Mouse (Mus musculus) liver, embryonic 12.5 days (tissue): ENCODE measurements at regions not wholly inside any gene's neighbourhood (a gene's known extent, or its start where the extent isn't known, plus 50 kb on each side); places are given as distances from the start of the nearest gene placed in this dataset.

Experiments used
- ATAC-seq: fragments of 200-750 bp; cut with Nextera tagmentation; 2 replicates; pipeline ENCODE4 v1.8.0; 2017; ENCODE audit warnings: moderate number of reproducible peaks, mild to moderate bottlenecking, moderate library complexity
- H3K27ac ChIP-seq: fragments of 300-500 bp; sonication (generic); 2 replicates; pipeline ENCODE4 v1.5.1; 2016; ENCODE audit warnings: mild to moderate bottlenecking
- H3K27me3 ChIP-seq: fragments of 300-500 bp; sonication (generic); replicated peaks from 2 replicates; pipeline ENCODE4 v1.6.1; 2016; ENCODE audit warnings: mild to moderate bottlenecking, moderate library complexity
- H3K36me3 ChIP-seq: fragments of 300-500 bp; sonication (generic); 2 replicates; pipeline ENCODE4 v1.6.1; 2016; ENCODE audit warnings: mild to moderate bottlenecking, moderate library complexity
- H3K4me1 ChIP-seq: fragments of 300-500 bp; sonication (generic); 2 replicates; pipeline ENCODE4 v1.6.1; 2016
- H3K4me2 ChIP-seq: fragments of 300-500 bp; sonication (generic); 2 replicates; pipeline ENCODE4 v1.6.1; 2016; ENCODE audit warnings: mild to moderate bottlenecking, moderate library complexity
- H3K4me3 ChIP-seq: fragments of 300-500 bp; sonication (generic); 2 replicates; pipeline ENCODE4 v1.5.1; 2016; ENCODE audit warnings: mild to moderate bottlenecking, moderate library complexity
- H3K9ac ChIP-seq: fragments of 300-500 bp; sonication (generic); 2 replicates; pipeline ENCODE4 v1.6.1; 2016; ENCODE audit warnings: mild to moderate bottlenecking, moderate library complexity
- H3K9me3 ChIP-seq: fragments of 300-500 bp; sonication (generic); replicated peaks from 2 replicates; pipeline ENCODE4 v1.6.1; 2016; ENCODE audit warnings: mild to moderate bottlenecking, moderate library complexity
- WGBS: fragments of 180-500 bp; shearing (Covaris S2); methylation state at CpG from one replicate; pipeline ENCODE4 v1.1.7; 2016; ENCODE audit not compliant: insufficient replicate concordance; 5-methylcytosine and 5-hydroxymethylcytosine counted together

DNA sequence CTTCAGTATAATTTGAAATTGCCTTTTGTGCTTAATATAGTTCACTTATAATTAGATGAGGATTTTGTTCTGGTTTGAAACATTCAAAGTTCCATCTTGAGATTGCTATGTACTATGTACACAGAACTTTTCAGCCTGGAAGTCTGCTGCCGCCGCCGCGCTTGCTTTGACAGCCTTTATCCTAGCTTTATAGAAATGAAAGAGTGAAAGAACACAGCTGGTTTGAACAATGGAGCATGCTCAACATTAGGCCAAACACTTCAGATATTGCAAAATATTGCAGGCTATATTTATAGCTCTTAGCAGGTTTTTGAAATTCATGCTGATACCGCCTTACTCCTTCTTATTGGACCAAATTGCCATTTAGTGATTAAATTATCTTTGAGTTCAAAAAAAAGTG lies 305.1 kb upstream of the Prkd1 start:
- Histone ChIP-seq H3K36me3 (no peaks in the 10 kb centered on the region), H3K4me3 (no peak overlapping the region), H3K4me2 (no peak overlapping the region), H3K27ac (no peak overlapping the region), H3K27me3 (no peaks in the 10 kb centered on the region), H3K9me3 (no peaks in the 10 kb centered on the region), H3K9ac (no peak overlapping the region), H3K4me1 (no peaks in the 10 kb centered on the region)
- no peak for ATAC-seq
- WGBS, result 92% methylated on average over 5 of the region's 5 CpGs

DNA sequence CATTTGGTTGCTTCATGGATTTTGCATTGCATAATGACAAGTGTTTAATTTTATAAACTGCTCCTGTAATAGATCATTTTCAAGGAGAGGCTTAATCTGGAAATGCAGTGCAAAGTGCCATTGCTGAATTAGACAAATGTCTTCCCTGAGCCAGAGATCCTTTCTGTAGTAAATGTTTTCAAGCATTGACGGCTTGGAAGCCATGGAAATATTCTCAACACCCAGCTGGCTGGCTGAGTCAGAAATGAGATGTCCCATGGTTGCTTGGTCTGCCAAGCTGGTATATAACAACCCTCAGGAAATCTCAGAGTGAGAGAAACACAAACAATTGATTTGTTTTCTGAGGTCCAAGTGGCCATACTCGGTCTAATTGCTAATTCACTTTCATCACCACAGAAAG lies 298.1 kb upstream of the Prkd1 start:
- ATAC-seq, result no peak
- Histone ChIP-seq H3K4me3 (no peak overlapping the region), H3K9ac (no peak overlapping the region), H3K9me3 (no peaks in the 10 kb centered on the region), H3K4me1 (no peaks in the 10 kb centered on the region), H3K27ac (no peak overlapping the region), H3K36me3 (no peaks in the 10 kb centered on the region), H3K27me3 (no peaks in the 10 kb centered on the region), H3K4me2 (no peak overlapping the region)
- 60% methylated on average over 2 of the region's 2 CpGs for WGBS

DNA sequence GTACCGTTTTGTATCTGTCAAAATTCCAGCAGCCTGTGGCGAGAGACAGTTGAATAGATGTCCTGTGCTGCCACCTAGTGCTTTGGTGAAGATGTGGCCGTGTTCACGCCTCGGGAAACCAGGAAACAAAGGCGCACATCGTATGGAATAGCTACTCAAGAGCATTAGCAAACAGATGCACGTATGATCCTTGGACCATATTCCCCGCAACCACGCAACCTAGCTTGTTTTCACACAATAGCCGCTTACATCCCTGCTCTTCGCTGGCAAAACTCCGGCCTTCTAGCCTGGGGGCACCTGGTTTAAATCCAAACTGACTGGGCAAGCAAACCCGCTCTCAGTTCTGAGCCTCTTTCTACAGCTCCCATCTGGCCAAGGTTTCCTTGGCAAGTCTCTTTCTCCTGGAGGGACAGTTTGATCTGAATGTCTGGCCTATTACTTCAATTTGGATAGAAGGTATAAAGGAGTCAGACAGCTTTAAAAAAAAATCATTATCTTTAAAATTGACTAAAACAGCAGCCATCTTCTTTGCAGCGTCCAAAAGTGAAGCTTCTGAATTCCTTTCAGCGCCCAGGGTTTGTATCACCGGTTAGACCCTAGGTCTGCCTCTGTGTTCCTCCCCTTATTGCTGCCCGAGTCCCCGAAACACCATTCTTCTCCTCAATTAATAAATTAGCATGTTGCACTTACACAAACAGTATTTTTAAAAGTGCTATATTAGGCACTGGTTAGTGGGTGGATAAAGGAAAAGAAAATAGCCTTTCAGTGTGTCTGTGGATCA lies 295.0 kb upstream of the Prkd1 start:
- Histone ChIP-seq H3K36me3 (no peaks in the 10 kb centered on the region), H3K4me1 (no peaks in the 10 kb centered on the region), H3K27ac (no peak overlapping the region), H3K9ac (no peak overlapping the region), H3K4me2 (0 out of 2 replicates have a peak overlapping the region, but pooled peaks have one; percentile 21), H3K27me3 (no peaks in the 10 kb centered on the region), H3K9me3 (no peaks in the 10 kb centered on the region), H3K4me3 (no peak overlapping the region)
- ATAC-seq, result no peak
- WGBS, result 23% methylated on average over 19 of the region's 19 CpGs

DNA sequence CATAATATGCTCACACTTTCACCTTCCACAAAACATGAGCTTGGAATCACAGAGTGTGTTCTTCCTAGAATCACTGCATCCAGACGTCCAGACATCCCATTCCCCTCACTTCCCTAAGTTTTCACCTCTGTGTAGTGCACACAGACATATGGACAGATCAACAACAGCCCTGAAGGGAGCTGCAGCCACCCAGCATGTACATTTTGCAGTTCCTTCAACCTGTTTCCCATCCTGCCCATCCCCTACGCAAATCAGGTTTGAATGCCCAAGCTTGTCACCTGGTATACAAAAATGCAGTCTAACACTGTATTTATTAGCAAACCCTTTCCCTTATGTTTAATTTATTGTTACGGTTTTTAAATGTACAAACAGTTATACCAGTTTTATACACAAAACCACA lies 294.4 kb upstream of the Prkd1 start:
- no peak for ATAC-seq
- no peak overlapping the region for H3K4me2 ChIP-seq
- H3K27ac ChIP-seq, result no peak overlapping the region
- H3K4me3 ChIP-seq, result no peak overlapping the region
- H3K4me1 ChIP-seq, result no peaks in the 10 kb centered on the region
- H3K36me3 ChIP-seq, result no peaks in the 10 kb centered on the region
- H3K9me3 ChIP-seq, result no peaks in the 10 kb centered on the region
- WGBS, result 50% methylated on average over 3 of the region's 3 CpGs
- no peak overlapping the region for H3K9ac ChIP-seq
- H3K27me3 ChIP-seq, result no peaks in the 10 kb centered on the region

DNA sequence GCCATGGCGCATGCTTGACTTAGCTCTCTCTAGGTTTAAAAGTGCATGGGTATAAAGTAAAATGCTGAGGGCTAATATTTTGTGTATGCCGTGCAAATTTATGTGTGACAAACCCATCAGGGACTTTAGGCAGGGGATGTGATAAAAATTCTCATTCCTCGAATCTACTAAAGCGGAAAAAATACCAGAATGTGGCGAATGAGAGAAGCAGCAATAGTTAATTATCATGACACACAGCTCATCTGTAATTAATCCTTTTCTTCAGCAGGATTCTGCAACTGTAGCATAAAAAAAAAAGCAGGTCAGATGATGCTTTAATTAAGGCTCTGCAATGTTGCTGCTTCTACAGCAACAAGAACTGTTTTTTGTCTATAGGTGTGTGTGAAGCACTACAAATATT lies 286.6 kb upstream of the Prkd1 start:
- 79% methylated on average over 5 of the region's 5 CpGs for WGBS
- Histone ChIP-seq H3K4me1 (no peaks in the 10 kb centered on the region), H3K4me2 (no peak overlapping the region), H3K27ac (no peak overlapping the region), H3K36me3 (no peaks in the 10 kb centered on the region), H3K4me3 (no peak overlapping the region), H3K9ac (no peak overlapping the region), H3K27me3 (no peaks in the 10 kb centered on the region), H3K9me3 (no peaks in the 10 kb centered on the region)
- no peak for ATAC-seq

DNA sequence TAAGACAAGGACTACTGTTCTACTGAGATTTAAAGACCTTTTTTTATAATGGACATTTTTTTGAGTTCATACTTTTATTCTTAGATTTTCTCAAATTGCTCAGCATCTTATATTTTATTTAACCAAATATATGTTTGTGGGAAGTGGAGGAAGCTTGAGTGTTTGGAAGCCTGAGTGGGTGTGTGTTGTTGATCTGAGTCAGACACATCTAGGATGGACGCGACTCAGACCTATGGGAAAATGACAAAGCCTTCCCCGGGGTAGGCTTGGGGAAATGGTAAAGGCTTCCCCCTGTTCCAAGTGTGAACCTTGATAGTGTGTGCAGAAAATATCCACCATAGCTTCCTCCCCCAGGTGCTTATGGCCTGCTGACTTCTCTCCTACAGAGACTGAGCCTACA lies 283.6 kb upstream of the Prkd1 start:
- Histone ChIP-seq H3K4me1 (no peaks in the 10 kb centered on the region), H3K27ac (no peak overlapping the region), H3K36me3 (no peaks in the 10 kb centered on the region), H3K4me2 (no peak overlapping the region), H3K9me3 (no peaks in the 10 kb centered on the region), H3K9ac (no peak overlapping the region), H3K27me3 (no peaks in the 10 kb centered on the region), H3K4me3 (no peak overlapping the region)
- 80% methylated on average over 3 of the region's 3 CpGs for WGBS
- no peak for ATAC-seq

DNA sequence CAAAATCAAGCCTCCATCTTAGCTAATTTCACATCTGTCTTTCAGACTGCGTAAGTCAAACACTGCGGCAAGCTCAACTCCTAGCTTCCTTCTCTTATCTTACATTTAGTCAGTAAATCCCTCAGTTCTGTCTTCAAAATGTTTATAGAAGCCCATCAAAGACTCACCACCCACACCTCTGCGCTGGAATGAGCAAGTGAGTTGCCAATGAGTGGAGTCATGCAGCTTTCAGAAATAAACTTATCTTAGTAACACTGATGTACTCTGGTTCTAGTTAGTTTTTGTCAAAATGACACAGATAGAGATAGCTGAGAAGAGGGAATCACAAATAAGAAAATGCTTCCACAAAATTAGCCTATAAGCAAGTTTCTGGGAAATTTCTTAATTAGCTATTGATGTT lies 280.7 kb upstream of the Prkd1 start:
- H3K9me3 ChIP-seq, result no peaks in the 10 kb centered on the region
- no peaks in the 10 kb centered on the region for H3K36me3 ChIP-seq
- H3K4me1 ChIP-seq, result no peaks in the 10 kb centered on the region
- no peak overlapping the region for H3K4me3 ChIP-seq
- ATAC-seq, result no peak
- no peak overlapping the region for H3K4me2 ChIP-seq
- no peak overlapping the region for H3K27ac ChIP-seq
- H3K9ac ChIP-seq, result no peak overlapping the region
- no peaks in the 10 kb centered on the region for H3K27me3 ChIP-seq
- 64% methylated on average over 3 of the region's 3 CpGs for WGBS

DNA sequence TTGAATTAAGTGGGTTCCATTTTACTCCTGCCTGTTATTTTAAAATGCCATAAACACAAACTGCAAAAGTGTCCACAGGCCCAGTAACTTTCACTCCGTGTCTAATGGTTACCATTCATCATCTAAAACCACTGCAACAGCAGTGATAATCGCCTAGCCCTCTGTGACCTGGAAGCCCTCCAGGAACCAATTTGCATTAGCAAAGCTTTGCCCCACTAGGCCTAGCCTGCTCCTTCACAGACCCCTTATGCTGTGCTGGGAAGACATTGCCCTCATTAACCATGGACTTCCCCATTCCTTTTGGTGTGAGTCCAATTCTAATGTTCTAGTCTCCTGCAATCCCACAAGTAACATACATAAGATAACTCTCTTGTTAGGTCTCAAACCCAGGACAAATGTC lies 277.3 kb upstream of the Prkd1 start:
- Histone ChIP-seq H3K36me3 (no peaks in the 10 kb centered on the region), H3K4me1 (no peaks in the 10 kb centered on the region), H3K9me3 (no peaks in the 10 kb centered on the region), H3K9ac (no peak overlapping the region), H3K4me2 (no peak overlapping the region), H3K4me3 (no peak overlapping the region), H3K27ac (no peak overlapping the region), H3K27me3 (no peaks in the 10 kb centered on the region)
- 36% methylated on average over 2 of the region's 2 CpGs for whole genome bisulfite sequencing
- ATAC-seq, result no peak

DNA sequence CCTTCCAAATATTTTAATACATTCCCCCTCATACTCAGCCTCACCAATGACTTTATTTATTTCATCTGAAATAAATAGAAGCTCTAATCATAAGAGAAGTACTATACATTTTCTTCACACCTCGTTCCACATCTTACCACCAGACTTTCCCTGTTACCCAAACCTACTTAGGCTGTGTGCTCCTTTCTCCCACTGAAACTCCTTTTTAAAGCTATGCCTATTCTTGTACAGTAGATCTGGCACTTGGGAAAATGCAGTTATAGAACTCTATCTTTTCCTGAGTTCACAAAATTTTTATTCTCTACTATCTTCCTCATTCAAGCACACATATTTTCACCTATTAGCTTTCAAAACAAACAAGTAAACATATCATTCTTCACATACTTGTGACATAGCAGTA lies 272.8 kb upstream of the Prkd1 start:
- H3K4me3 ChIP-seq, result no peak overlapping the region
- H3K4me1 ChIP-seq, result no peaks in the 10 kb centered on the region
- H3K36me3 ChIP-seq, result no peaks in the 10 kb centered on the region
- H3K4me2 ChIP-seq, result no peak overlapping the region
- H3K27ac ChIP-seq, result no peak overlapping the region
- 69% methylated on average over 1 of the region's 1 CpGs for WGBS
- H3K9me3 ChIP-seq, result no peaks in the 10 kb centered on the region
- H3K9ac ChIP-seq, result no peak overlapping the region
- ATAC-seq, result no peak
- H3K27me3 ChIP-seq, result no peaks in the 10 kb centered on the region

DNA sequence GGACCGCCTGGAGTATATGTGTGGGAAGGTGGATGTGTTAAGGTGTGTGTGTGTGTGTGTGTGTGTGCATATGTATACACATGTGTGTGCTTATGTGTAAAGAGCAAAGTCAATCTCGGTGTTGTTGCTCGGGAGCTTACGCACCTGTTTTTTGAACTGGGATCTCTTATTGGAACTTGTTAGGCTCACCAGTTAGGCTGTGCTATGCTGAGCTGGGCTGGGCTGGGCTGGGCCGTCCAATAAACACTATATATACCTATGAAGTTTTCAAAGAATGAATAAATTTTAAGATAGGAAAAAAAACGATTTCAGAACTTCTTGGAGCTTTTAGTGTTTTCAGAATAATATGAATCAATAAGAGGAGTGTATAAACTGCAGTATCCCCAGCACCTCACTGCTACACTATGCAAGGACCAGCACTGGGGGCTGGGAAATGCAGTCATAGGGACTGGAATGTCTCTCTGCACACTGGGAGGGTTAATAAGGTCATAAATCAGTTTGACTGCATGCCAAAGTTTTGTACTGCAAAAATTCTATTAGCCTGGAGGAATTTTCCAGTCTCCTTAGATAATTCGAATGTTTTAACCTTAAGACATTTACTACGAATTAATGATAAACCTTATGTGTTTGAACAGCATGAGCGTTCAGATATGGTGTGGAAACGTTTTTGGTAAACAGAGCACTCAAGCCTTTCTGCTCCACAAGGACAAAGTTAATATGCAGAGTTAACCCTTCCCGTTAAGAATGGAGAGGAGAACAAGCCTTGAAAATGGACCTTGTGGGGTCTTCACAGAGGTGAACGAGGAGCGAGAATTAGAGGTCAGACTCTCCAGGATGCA lies 250.9 kb upstream of the Prkd1 start:
- Histone ChIP-seq H3K4me3 (no peak overlapping the region), H3K9ac (no peak overlapping the region), H3K4me1 (no peaks in the 10 kb centered on the region), H3K27ac (no peak overlapping the region), H3K9me3 (no peaks in the 10 kb centered on the region), H3K36me3 (no peaks in the 10 kb centered on the region), H3K4me2 (no peak overlapping the region), H3K27me3 (no peaks in the 10 kb centered on the region)
- 57% methylated on average over 13 of the region's 13 CpGs for WGBS
- no peak for ATAC-seq

DNA sequence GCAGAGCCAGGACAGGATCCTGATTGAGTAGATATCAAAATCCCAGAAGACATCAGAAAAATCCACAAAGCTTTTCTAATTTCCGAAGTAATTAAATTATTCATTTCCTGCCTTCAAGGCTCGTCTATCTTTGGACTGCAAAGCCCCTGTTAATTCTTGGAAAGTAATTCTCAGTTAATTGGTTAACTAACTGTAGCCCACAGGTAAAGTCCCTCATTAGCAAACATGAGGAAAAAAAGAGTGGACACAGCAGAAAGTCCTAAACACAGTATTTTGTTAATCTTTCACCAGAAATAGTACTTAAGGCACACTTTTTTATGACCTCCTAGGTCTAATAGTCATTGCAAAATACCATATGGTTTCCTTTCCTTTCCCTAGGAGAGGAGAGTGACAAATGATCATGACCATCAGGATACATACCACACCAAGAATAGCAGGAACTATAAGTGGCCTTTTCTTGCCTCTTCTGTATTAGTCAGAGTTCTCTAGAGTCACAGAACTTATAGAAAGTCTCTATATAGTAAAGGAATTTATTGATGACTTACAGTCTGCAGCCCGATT lies 248.8 kb upstream of the Prkd1 start:
- 54% methylated on average over 3 of the region's 3 CpGs for WGBS
- Histone ChIP-seq H3K4me2 (no peak overlapping the region), H3K27me3 (no peaks in the 10 kb centered on the region), H3K36me3 (no peaks in the 10 kb centered on the region), H3K9me3 (no peaks in the 10 kb centered on the region), H3K9ac (no peak overlapping the region), H3K4me3 (no peak overlapping the region), H3K27ac (no peak overlapping the region), H3K4me1 (no peaks in the 10 kb centered on the region)
- ATAC-seq, result no peak

DNA sequence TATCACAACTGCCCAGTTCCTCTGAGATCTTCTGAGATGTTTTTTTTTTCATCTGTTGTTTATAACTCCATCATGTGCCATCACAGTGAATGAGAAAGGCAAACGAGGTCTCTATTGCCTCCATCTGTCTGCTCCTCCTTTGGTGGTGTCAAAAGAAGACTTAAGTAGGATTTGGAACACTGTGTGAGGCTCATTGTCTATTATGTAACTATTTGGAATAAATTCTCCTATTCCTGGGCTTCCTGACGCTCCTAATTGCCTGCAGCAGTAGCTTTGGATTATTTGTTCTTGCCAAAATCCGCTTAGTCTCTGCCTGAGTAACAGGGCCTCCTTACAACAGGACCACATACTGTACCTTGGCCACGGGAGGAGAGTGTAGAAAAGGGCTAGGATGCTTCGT lies 244.7 kb upstream of the Prkd1 start:
- WGBS, result 36% methylated on average over 5 of the region's 5 CpGs
- H3K4me3 ChIP-seq, result no peak overlapping the region
- H3K9me3 ChIP-seq, result no peaks in the 10 kb centered on the region
- H3K4me1 ChIP-seq, result no peaks in the 10 kb centered on the region
- H3K4me2 ChIP-seq, result no peak overlapping the region
- no peak overlapping the region for H3K27ac ChIP-seq
- H3K27me3 ChIP-seq, result no peaks in the 10 kb centered on the region
- H3K36me3 ChIP-seq, result no peaks in the 10 kb centered on the region
- no peak overlapping the region for H3K9ac ChIP-seq
- ATAC-seq, result no peak
